Mouse (Mus musculus): ENCODE measurements around the gene Cox8b.

- no peak for TF ChIP-seq CTCF (conservative IDR thresholded peaks at IDR 0.05 in 1 of 2, IDR thresholded peaks at IDR 0.05 in 1 of 2; ENCODE audit: low read depth in 2 of 2, low read length in 2 of 2)
- TF ChIP-seq ZKSCAN1 (IDR thresholded peaks at IDR 0.05; ENCODE audit: borderline replicate concordance, low read depth, low read length), result no peak
- no peak for TF ChIP-seq TBP (conservative IDR thresholded peaks at IDR 0.05; ENCODE audit: low read depth, low read length)
- no peak for TF ChIP-seq HCFC1 (IDR thresholded peaks at IDR 0.05; ENCODE audit: low read depth, low read length)
- TF ChIP-seq MAX (IDR thresholded peaks at IDR 0.05; ENCODE audit: low read length), result no peak
- TF ChIP-seq ELF1 (IDR thresholded peaks at IDR 0.05; ENCODE audit: low read depth, low read length), result no peak
- TF ChIP-seq KAT2A (IDR thresholded peaks at IDR 0.05; ENCODE audit: insufficient replicate concordance, low read length), result no peak
- no peak for TF ChIP-seq ETS1 (conservative IDR thresholded peaks at IDR 0.05; ENCODE audit: low read depth, low read length)
- no peak for TF ChIP-seq ZC3H11A (IDR thresholded peaks at IDR 0.05; ENCODE audit: low read depth, low read length)
- TF ChIP-seq MAFK (IDR thresholded peaks at IDR 0.05; ENCODE audit: insufficient replicate concordance, low read length), result no peak
- no peak for TF ChIP-seq TCF12 (IDR thresholded peaks at IDR 0.05; ENCODE audit: low read depth, low read length)
- TF ChIP-seq POLR2AphosphoS2 (IDR thresholded peaks at IDR 0.05; ENCODE audit: low read depth, low read length), result no peak
- no peak for TF ChIP-seq CHD1 (IDR thresholded peaks at IDR 0.05; ENCODE audit: low read depth, low read length)
These were observed 48.3 kb downstream of the Cox8b start for GRCm38 (mm10) chr7:140851916-140852315.

Data from CH12.LX (cell line).